Comparison of ENCODE assay signal across 8 mouse cellular contexts in genomic region chr7:137085969-137086606, GRCm38 (mm10).
DNase-seq lines count a peak whose midpoint lies in the region; ATAC-seq and TF ChIP-seq lines count a peak whose summit lies in the region.

No protein-coding gene starts in this region.

- no peaks in the 10 kb centered on the region for H3K36me3 ChIP-seq in forebrain, embryonic 14.5 days (ENCODE audit: control insufficient read depth, insufficient read depth, low read length)
- H3K36me3 ChIP-seq in forebrain, postnatal 0 days (ENCODE audit: insufficient read depth), result no peaks in the 10 kb centered on the region
- no peaks in the 10 kb centered on the region for H3K36me3 ChIP-seq in limb, embryonic 13.5 days

- 32% methylated on average over 14 of the region's 14 CpGs for WGBS in forebrain, embryonic 14.5 days
- 28% methylated on average over 14 of the region's 14 CpGs for WGBS in forebrain, postnatal 0 days
- WGBS in limb, embryonic 13.5 days, result 16% methylated on average over 14 of the region's 14 CpGs

- no peak overlapping the region for H3K4me2 ChIP-seq in forebrain, embryonic 14.5 days (ENCODE audit: low read length)
- no peak overlapping the region for H3K4me2 ChIP-seq in forebrain, postnatal 0 days (ENCODE audit: low read depth)
- H3K4me2 ChIP-seq in limb, embryonic 13.5 days (replicated peaks), result peak overlapping the region; percentile 35

- no peak overlapping the region for H3K4me3 ChIP-seq in forebrain, embryonic 14.5 days (ENCODE audit: low read depth, low read length)
- no peak overlapping the region for H3K4me3 ChIP-seq in forebrain, postnatal 0 days (ENCODE audit: low read depth, low read length)
- H3K4me3 ChIP-seq in embryonic fibroblast, embryonic 13.5 days (ENCODE audit: insufficient read depth, low read length), result no peak overlapping the region
- no peak overlapping the region for H3K4me3 ChIP-seq in limb, embryonic 13.5 days

- no peaks in the 10 kb centered on the region for H3K27me3 ChIP-seq in forebrain, embryonic 14.5 days (replicated peaks; ENCODE audit: control insufficient read depth, insufficient read depth, low read length)
- no peaks in the 10 kb centered on the region for H3K27me3 ChIP-seq in forebrain, postnatal 0 days (ENCODE audit: insufficient read depth, low read length)
- peaks cover 14% of the 10 kb centered on the region for H3K27me3 ChIP-seq in limb, embryonic 13.5 days

- DNase-seq in forebrain, embryonic 14.5 days (ENCODE audit: low spot score), result peak; percentile 49
- no peak for DNase-seq in forebrain, postnatal 0 days
- DNase-seq in heart, postnatal 4 days, result peak; percentile 79
- peak; percentile 28 for DNase-seq in retina, embryonic 14.5 days (ENCODE audit: low spot score)
- DNase-seq in frontal cortex, postnatal 25 days (ENCODE audit: low spot score in 2 of 2), result no peak
- no peak for DNase-seq in layer of hippocampus, postnatal 36 days

- no peak overlapping the region for H3K27ac ChIP-seq in forebrain, embryonic 14.5 days (ENCODE audit: low read depth, low read length)
- H3K27ac ChIP-seq in forebrain, postnatal 0 days (ENCODE audit: low read depth, low read length), result no peak overlapping the region
- peak overlapping the region; percentile 47; the same call in 1 of the 2 replicates for H3K27ac ChIP-seq in embryonic fibroblast, embryonic 13.5 days (ENCODE audit: insufficient read depth, low read length)
- peak overlapping the region; percentile 82 for H3K27ac ChIP-seq in limb, embryonic 13.5 days

- H3K9me3 ChIP-seq in forebrain, embryonic 14.5 days (replicated peaks; ENCODE audit: control insufficient read depth, low read length), result no peaks in the 10 kb centered on the region
- H3K9me3 ChIP-seq in forebrain, postnatal 0 days (ENCODE audit: low read length), result no peaks in the 10 kb centered on the region
- no peaks in the 10 kb centered on the region for H3K9me3 ChIP-seq in limb, embryonic 13.5 days

- no peak for TF ChIP-seq CTCF in forebrain, postnatal 0 days (IDR thresholded peaks at IDR 0.05; ENCODE audit: low read depth)
- TF ChIP-seq CTCF in embryonic fibroblast, embryonic 13.5 days (IDR thresholded peaks at IDR 0.05; ENCODE audit: borderline replicate concordance, insufficient read depth, low read length), result no peak

- H3K4me1 ChIP-seq in forebrain, embryonic 14.5 days (ENCODE audit: control insufficient read depth, insufficient read depth, low read length), result peaks cover 7% of the 10 kb centered on the region; the same call in 1 of the 2 replicates
- H3K4me1 ChIP-seq in forebrain, postnatal 0 days (ENCODE audit: insufficient read depth), result 0 out of 2 replicates have a peak, but pooled peaks cover 5% of the 10 kb centered on the region
- H3K4me1 ChIP-seq in embryonic fibroblast, embryonic 13.5 days (ENCODE audit: control insufficient read depth, insufficient read depth, low read length), result peaks cover 17% of the 10 kb centered on the region
- H3K4me1 ChIP-seq in limb, embryonic 13.5 days, result peaks cover 91% of the 10 kb centered on the region

- no peak for TF ChIP-seq POLR2A in embryonic fibroblast, embryonic 13.5 days (IDR thresholded peaks at IDR 0.05; ENCODE audit: low read depth, low read length)

- H3K9ac ChIP-seq in forebrain, embryonic 14.5 days (ENCODE audit: low read length), result no peak overlapping the region
- no peak overlapping the region for H3K9ac ChIP-seq in forebrain, postnatal 0 days
- H3K9ac ChIP-seq in limb, embryonic 13.5 days, result no peak overlapping the region

- ATAC-seq in forebrain, embryonic 14.5 days, result peak; percentile 34; the same call in 1 of the 2 replicates
- ATAC-seq in forebrain, postnatal 0 days, result no peak
- ATAC-seq in limb, embryonic 13.5 days (ENCODE audit: low FRiP score, low read depth), result peak; percentile 78; the same call in 1 of the 2 replicates

Comparison
In these comparisons a context has a peak if more than half of its experiments do, and no peak if none do; other contexts are left out.
1. DNase-seq: peak in forebrain, embryonic 14.5 days (single experiment), heart, postnatal 4 days (single experiment) and retina, embryonic 14.5 days (single experiment); none in forebrain, postnatal 0 days (single experiment), frontal cortex, postnatal 25 days (0 of 2) and layer of hippocampus, postnatal 36 days (0 of 2).
2. H3K27ac ChIP-seq: peak in embryonic fibroblast, embryonic 13.5 days (single experiment) and limb, embryonic 13.5 days (single experiment); none in forebrain, embryonic 14.5 days (single experiment) and forebrain, postnatal 0 days (single experiment).